Mouse (Mus musculus): ENCODE results near the gene Mylk4.

GRCm38 (mm10) chr13:32680121-32680551 lies 103.6 kb downstream of the Mylk4 start:
- TF ChIP-seq CTCF (IDR thresholded peaks at IDR 0.05; ENCODE audit: extremely low read depth, insufficient read length, insufficient replicate concordance, low read depth, low read length) (no peak), POLR2A (IDR thresholded peaks at IDR 0.05; ENCODE audit: low read depth, low read length) (no peak)
